Mouse (Mus musculus): ENCODE measurements at regions not wholly inside any gene's neighbourhood (a gene's known extent, or its start where the extent isn't known, plus 50 kb on each side); places are given as distances from the start of the nearest gene placed in this dataset.

DNA sequence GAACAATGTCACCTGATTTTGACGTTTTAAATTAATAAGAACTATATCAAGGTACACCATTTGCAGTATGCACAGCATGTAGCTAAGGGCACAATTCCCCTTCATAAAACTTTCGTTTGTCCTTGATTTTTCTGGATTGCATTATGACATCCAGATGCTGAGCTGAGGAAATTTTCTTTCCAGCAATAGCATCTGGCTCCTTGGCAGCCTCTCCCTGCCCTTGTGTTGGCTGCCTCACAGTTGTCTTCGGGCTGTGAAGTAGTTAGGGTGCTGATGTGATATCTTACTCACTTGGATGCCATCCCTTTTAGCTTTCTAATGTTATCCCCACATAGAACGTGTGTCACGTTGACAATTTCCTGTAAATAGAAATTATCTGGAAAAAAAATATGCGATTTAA lies 729.2 kb downstream of the Dach1 start:
- DNase-seq: peak in 1 of 2 experiments; percentile 2

DNA sequence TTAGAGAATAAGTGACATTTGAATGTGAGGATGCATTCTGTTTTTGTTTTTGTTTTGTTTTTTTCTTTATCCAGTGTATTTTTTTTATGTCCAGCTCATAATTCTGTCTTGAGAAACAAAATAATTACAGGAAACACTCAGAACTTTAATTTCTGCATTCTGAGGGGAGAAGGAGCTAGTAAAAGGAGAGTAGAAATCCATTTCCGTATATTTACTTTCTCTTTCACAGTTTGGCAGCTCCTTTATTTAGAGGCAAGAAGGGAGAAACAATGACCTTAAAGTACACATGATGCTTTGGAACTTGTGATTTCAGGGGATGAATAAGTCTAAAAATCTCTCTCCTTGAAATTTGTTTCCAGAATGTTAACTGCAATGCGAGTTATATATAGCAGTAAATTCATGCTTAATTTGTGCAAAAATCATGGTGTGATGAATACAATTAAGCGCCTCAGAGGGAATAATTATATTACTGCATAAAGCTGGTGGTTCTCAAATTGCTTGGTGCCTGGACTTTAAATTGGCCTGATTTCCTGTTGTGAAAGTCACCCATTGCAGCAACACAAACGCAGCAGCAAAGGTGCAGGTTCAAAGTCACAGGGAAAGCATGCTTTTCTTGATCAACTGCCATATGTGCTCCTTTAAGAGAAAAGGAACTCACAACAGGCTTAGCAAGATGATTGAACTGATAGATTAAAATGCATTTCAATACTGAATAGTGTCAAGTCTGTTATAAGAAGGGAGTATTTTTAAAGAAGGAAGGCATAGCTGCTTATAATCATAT lies 733.9 kb downstream of the Dach1 start:
- no peak for DNase-seq

DNA sequence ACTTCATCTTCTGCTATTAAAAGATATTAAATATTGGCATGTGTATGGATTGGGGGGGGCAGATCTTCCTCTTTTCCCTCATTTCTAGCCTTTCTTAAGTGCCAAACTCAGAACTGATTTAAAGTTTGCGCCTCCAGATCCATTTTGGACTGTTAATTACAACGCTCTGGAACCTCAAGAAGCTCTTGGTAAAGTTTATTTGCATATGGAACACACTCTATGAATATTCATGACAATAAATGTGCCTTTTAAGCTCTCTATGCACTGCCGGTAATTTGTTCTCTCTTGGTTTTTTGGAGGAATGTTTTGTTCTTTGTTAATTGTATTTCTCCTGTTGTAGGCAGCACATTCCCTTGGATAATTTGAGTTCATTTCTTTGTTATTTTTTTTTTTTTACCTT lies 738.3 kb downstream of the Dach1 start:
- DNase-seq: no peak

DNA sequence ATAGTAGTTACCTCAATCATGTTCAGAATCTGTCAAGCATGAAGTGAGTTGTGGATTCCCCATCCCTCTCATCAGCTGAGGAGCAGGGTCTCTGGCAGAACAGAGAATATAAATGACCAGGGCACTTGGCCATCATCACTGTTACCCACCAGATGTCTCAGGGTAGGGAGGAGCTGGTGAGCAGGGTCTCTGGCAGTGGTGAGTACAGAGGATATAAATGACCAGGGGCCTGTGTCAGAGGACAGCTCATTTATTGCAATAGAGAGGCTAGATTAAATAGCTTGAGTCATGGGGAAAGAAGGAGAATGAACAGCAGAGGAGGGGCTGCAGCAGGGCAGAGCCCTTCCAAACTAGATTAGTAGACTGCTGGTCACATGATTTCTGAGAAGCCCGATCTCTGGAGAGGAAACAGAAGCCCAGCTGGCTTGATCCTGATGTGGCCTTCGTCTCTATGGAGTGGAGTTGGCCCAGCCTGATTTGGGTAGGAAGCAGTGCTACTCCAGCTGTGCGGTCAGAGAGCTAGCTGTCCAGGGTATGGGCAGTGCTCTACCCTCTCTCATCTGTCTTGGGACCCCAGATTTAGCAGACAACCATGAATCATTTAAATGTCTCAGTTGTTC lies 766.3 kb downstream of the Dach1 start:
- DNase-seq: no peak

DNA sequence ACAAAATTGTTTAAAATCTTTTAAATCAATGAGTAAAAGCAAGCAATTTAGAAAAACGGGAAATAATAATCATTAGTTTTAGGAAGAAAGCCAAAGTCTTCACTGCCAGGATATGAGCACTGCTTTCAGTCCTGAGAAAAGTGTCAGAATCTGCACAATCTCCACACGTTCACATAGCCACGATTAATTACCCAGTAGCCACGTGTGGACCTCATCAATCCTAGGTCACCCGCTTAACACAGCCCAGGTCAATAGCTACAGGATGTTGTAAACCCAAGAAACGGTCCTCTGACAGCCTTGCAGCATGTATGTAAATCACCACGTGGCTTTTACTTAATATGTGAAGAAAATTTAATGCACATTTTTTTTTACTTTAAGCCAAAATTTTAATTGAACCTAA lies 773.2 kb downstream of the Dach1 start:
- no peak for DNase-seq

DNA sequence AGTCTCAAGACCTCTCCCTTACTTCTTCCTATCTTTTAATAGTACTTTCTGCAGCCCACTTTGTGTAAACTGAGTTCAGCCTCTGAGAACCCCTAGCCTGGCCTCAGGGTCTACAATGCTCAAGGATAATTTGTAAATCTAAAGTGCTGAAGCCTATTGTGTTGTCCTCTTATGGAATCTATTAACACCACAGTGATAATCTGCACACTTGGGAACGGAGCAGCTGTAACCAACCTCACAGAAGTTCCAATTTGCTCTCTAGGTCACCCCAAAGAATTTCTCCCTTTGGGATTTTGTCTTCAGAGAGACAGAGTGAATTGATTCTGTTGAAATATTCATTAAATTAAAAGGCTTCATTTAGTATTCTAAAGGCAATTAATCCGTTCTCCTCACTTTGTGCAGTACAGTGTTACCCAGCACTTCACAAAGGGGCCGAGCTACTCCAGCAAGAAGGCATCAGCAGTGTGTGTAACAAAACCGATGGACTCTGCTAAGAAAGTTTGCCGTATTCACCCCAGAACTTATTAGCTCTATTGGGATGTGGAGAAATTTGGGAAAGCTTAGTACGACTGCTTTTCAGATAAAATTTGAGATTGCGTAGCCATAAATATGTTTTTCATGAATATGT lies 773.7 kb downstream of the Dach1 start:
- DNase-seq: no peak

DNA sequence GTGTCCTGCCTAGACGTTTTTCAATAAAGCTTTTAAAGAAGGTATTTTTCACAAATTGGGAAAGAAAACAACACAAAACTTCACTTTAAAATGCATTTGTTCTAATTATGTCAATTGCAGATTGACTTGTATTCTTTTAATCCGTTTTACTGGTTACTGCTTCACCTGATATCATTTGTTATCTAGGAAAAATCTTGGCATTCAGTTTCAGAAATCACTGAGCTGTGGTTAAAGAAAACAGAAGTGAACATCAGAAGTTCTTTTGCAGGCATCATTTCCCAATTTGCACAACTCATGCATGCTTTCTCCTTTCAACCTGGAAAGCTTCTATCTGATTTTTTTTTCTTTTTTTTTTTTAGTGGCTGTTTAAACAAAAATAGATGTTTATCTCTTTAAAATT lies 780.6 kb downstream of the Dach1 start:
- no peak for DNase-seq

DNA sequence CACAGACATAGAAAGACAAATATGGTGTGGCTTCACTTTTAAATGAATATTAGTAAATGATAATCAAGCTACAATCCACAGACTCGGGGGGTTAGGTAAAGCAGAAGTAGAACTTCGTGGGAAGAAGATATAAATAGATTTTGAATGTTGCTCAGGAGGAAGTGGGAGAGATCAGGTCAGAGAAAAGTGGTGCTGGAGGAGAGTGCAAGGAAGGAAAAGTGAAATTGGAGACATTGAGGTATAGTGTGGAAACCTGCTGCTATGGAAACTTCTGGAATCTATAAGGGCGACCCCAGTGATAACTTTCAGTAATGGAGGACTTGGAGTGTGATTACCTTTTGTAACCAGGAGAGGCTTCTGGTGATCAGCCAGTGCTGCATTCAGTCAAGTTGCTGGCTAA lies 789.4 kb downstream of the Dach1 start:
- DNase-seq: no peak

DNA sequence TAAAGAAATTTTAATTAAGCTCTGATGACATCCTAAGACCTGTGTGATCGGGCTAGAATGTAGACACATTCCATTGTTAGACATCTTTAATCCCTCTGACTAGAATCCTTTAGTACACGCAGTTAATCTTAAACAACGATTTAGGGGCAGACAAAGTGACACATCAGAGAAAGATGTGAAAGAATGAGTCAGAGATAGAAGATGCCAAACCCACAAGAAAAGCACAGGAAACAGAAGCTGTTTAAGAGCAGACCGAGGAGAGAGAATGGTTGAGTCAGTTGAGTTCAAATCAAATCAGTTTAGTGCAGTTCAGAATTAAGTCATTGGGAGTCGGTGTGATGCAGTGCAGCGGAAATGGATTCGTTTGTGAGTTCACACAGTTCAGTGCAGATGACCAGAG lies 812.6 kb downstream of the Dach1 start:
- DNase-seq: no peak

DNA sequence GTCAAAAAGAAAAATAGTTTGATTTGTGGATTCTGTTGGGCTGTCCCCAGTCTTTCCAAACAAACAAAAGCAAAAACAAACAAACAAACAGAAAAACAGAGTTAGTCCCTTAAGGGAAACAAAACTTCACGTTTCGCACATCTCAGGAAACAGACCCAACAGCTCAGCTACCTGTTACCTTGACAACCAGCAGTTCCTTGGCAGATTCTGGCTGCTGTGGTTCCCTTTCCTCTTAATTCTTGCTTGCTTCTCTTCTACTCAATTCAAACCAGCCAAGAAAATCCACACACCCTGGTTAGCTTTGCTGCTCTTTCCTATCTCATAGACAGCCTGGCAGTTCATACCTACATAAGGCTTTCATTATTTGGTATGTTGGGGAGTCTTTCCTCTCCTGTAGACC lies 821.6 kb downstream of the Dach1 start:
- no peak for DNase-seq

DNA sequence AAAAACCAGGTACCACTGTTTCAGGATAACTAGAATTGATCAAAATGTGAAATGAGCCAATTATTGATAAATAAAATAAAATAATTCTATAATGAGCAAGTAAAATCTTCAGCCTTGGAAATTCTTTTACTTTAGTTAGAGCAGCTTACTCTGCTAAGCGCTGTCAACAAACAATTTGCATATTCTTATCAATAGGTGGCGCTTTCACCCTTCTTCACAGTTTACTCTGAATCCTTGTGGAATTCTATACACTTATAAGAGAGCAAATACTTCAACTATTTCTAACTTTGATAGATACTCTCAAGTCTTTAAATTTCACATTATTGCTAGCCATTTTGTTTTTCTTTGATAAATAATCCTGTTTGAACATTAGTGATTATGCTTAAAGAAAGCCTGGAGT lies 812.5 kb upstream of the Klhl1 start:
- DNase-seq: no peak

DNA sequence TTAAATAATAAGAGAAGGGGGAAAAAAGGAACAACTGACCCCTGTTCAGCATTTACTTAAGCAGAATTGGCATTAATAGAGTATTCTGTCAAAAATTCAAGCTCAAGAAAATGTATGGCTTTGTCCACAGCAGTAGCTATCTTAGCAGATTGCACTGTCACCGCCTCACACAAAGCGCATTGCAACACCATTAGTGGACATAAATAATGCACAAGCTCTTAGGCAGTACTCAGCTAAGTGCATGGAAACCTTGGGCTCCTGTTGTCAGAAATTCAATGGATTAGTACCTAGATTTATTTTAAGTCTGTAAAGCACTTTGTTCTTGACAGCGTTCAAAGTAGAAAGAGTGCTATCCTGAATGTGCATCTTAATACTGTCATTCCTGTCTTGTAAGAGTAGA lies 811.1 kb upstream of the Klhl1 start:
- no peak for DNase-seq

DNA sequence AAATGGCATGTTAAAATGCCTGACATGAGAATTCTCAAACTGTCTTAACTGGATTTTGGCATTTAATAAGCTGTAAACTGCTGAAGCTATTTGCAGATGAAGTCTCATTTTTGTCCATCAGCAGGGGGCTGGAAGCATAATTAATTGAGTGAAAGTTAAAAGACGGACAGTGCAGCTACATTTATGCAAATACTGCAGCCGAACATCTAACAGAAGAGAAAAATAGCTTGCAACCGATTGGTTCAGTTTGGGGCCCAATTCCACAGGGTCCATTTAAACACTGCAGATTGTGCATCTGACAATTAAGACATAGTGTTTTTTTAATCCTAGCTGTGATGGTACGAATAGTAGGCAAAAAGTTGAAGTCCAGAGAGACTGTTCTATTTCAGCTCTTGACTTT lies 774.2 kb upstream of the Klhl1 start:
- DNase-seq: no peak

DNA sequence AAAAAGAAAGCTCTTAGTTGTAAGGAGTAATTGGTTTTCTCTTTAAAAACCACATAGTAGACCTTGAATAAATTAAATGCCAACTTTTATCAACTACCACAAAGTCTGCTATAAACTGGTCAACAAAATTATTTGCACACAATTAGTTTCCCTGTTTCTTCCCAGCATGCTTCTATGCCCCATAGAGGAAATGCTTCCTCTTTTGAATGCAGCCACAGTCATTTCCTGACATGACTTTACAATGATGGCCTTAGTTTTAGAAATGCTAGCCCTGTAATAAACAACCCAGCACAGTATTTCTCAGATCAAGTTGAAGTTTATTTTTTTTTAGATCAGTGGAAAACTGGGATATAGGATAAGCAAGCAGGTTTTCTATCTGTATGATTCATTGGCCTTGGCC lies 768.5 kb upstream of the Klhl1 start:
- no peak for DNase-seq

DNA sequence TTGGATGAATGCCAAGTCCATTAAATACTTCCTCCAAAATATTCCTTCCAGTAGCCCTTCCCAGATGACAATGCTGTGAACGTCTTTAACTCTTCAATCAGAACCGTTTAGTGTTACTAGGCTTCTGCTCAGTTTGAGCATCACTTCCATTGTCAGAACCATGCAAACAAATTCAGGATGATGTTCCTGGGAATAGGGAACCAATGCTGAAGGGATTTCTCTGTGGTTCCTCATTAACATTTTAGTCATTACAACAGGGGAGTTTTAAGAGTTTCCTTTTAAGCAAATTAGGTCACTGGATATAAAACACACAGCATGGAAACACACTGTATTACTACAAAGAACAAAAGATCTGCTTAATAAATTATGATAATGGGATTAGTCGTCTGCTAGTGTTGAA lies 739.6 kb upstream of the Klhl1 start:
- DNase-seq: no peak

Data from lung, adult 18-20 months (tissue).